Mouse (Mus musculus): ENCODE measurements at regions not wholly inside any gene's neighbourhood (a gene's known extent, or its start where the extent isn't known, plus 50 kb on each side); places are given as distances from the start of the nearest gene placed in this dataset.

GRCm38 (mm10) chr1:137738157-137738851 lies 437.2 kb downstream of the Ptprc start:
- TF ChIP-seq HCFC1 (IDR thresholded peaks at IDR 0.05; ENCODE audit: borderline replicate concordance, insufficient read depth, low read length), result no peak
- TF ChIP-seq CHD2 (IDR thresholded peaks at IDR 0.05; ENCODE audit: low read depth, low read length), result no peak

All from ES-E14 (cell line).